Mouse (Mus musculus): ENCODE results near the gene Cbl. TPM values are rescaled to one million over a fixed set of nuclear protein-coding genes. Genes with fewer than 3 reads are reported as not detected.

Gene Cbl
- total RNA-seq (2023), result 100 to 1,000 TPM; 147 to 153 TPM

GRCm38 (mm10) chr9:44233802-44234478 is at the start of gene Cbl:
TSS of gene Cbl (minus strand) at chr9:44234049.

DNA sequence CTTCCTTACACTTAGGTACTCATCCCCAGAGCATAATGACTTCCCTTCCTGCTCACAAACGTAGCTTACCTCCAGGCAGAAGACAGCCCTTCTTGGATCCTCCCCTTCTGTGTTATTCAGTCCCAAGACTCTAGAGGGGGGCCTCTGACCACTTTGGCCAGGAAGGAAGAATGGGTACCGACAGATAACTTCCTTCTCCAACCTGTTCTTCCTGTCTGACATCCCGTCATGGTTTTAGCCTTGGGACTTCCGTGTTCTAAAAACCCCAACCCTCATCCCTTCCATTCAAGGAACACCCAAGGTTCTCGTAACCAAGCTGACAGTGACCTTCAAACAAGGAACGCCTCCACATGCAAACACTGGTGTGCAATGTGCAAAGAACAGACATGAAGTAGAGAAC is 34.6 kb upstream of the Cbl start, which contains the start of gene Nlrx1:
Nlrx1 (minus strand) TSS at position 168 of the 400 bp plus-strand sequence.

GRCm38 (mm10) chr9:44251314-44251713 is 17.5 kb upstream of the Cbl start, which contains the start of gene Pdzd3:
TSS of gene Pdzd3 (minus strand) at chr9:44251471.

GRCm38 (mm10) chr9:44240399-44240798 is 6.5 kb upstream of the Cbl start, which contains the start of gene Ccdc153:
TSS of gene Ccdc153 (plus strand) at chr9:44240676.

GRCm38 (mm10) chr9:44134101-44134850 is 99.6 kb downstream of the Cbl start, which contains the start of gene Mcam:
TSS of gene Mcam (plus strand) at chr9:44134469.

DNA sequence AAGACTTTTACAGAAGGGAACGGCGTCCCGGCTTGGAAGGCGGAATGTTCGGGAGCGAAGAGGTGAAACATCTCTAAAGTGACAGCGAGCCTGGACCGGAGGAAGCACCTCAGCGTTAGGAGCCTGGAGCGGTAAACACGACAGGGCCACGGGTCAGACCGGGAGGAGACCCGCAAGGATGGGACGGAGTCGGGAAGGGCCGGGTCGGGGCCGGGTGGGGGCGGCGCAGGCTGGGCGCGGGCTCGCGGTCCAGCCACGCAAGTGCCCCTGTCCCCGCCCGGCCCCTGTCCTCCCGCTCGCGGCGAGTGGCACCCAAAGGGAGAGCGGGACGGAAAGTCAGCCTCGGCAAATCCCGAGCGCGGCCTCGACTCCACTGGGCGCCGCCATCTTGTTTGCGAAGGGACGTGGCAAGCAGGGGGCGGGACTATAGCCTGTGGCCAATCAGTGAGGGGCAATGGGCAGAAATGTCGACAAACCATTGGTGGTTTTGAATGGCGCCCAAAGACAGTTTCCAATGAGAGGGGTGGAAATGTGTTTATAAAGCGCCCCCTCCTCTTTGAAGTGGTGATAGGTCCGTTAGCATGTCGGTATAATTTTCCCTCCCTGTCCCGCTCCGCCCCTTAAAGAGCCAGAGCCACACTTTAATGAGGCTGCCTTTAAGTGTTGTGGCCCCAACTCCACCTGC is 120.6 kb downstream of the Cbl start, which contains the start of the genes Gm49380 and Rnf26:
Gm49380 (minus strand) TSS at position 396 of the 685 bp plus-strand sequence.
Rnf26 (minus strand) TSS at position 413 of the 685 bp plus-strand sequence.

GRCm38 (mm10) chr9:44107110-44107509 is 126.7 kb downstream of the Cbl start, which contains the start of gene C1qtnf5:
TSS of gene C1qtnf5 (plus strand) at chr9:44107245.

DNA sequence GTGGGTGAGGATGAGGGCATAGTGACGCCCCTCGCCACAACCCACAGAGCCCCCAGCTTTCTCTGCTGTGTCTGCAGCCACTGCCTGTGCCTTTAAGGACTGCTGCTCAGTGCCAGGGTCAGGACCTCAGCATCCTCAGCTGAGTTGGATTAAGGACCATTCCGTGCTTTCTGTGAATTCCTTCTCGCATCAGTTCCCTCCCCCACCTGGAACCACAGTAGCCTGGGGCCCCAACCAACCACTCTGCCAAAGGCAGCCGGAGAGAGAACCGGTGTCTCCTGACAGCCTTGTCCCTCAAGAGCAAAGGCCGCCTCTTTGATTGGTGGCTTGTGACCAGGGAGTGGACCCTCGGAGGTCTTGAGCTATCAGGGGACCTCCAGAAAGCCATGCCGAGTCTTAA is 132.4 kb downstream of the Cbl start, which contains the start of gene Mfrp:
Mfrp (plus strand) TSS at position 240 of the 400 bp plus-strand sequence.

Other genes with a start within 250 kb of the Cbl start
- gene Thy1, start 190.7 kb downstream of the Cbl start, total RNA-seq (2023), result 1 to 10 TPM; 2.6 to 3.3 TPM
- 10 to 100 TPM in 1 of 2 experiments, 1 to 10 TPM in 1; 2.6 to 10.8 TPM for gene Usp2, start 167.0 kb downstream of the Cbl start, total RNA-seq (2023)
- under 1 TPM in 1 of 2 experiments, not detected in 1; 0.24 TPM for gene Mfrp, start 132.3 kb downstream of the Cbl start, total RNA-seq (2023)
- not detected for gene C1qtnf5, start 126.8 kb downstream of the Cbl start, total RNA-seq (2023)
- not detected for gene Gm49380, start 120.5 kb downstream of the Cbl start, total RNA-seq (2023)
- 10 to 100 TPM; 20.3 to 24.1 TPM for gene Rnf26, start 120.5 kb downstream of the Cbl start, total RNA-seq (2023)
- gene Mcam, start 99.6 kb downstream of the Cbl start, total RNA-seq (2023), result 1 to 10 TPM in 1 of 2 experiments, under 1 TPM in 1; 0.53 to 1.1 TPM
- not detected for gene Ccdc153, start 6.6 kb upstream of the Cbl start, total RNA-seq (2023)
- gene Pdzd3, start 17.4 kb upstream of the Cbl start, total RNA-seq (2023), result not detected
- 1 to 10 TPM; 4.1 to 4.4 TPM for gene Nlrx1, start 34.5 kb upstream of the Cbl start, total RNA-seq (2023)
- not detected for gene Abcg4, start 54.6 kb upstream of the Cbl start, total RNA-seq (2023)
- gene Hinfp, start 71.6 kb upstream of the Cbl start, total RNA-seq (2023), result 10 to 100 TPM; 69.0 to 69.1 TPM
- 10 to 100 TPM; 19.9 to 22.5 TPM for gene C2cd2l, start 86.2 kb upstream of the Cbl start, total RNA-seq (2023)
- 10 to 100 TPM; 10.5 to 11.6 TPM for gene Dpagt1, start 92.0 kb upstream of the Cbl start, total RNA-seq (2023)
- 10 to 100 TPM; 38.2 to 42.1 TPM for gene H2afx, start 100.6 kb upstream of the Cbl start, total RNA-seq (2023)
- gene Hmbs, start 110.2 kb upstream of the Cbl start, total RNA-seq (2023), result 10 to 100 TPM; 22.0 to 24.0 TPM
- 10 to 100 TPM; 65.8 to 68.3 TPM for gene Vps11, start 127.6 kb upstream of the Cbl start, total RNA-seq (2023)
- 10 to 100 TPM; 88.3 to 93.5 TPM for gene Hyou1, start 145.4 kb upstream of the Cbl start, total RNA-seq (2023)
- gene Slc37a4, start 162.8 kb upstream of the Cbl start, total RNA-seq (2023), result 10 to 100 TPM; 22.9 to 26.0 TPM
- 1,000 to 10,000 TPM; 2,410 to 2,500 TPM for gene Rps25, start 173.1 kb upstream of the Cbl start, total RNA-seq (2023)
- gene Trappc4, start 173.6 kb upstream of the Cbl start, total RNA-seq (2023), result 10 to 100 TPM; 64.2 to 64.3 TPM
- gene Ccdc84, start 184.5 kb upstream of the Cbl start, total RNA-seq (2023), result 10 to 100 TPM; 49.3 to 53.9 TPM
- gene Foxr1, start 207.1 kb upstream of the Cbl start, total RNA-seq (2023), result not detected
- gene Upk2, start 220.9 kb upstream of the Cbl start, total RNA-seq (2023), result not detected
- gene Bcl9l, start 248.8 kb upstream of the Cbl start, total RNA-seq (2023), result 100 to 1,000 TPM in 1 of 2 experiments, 10 to 100 TPM in 1; 95.2 to 106 TPM